Mouse (Mus musculus) spleen, adult 2 months (tissue): ENCODE data around the gene Unc119.

ENCODE experiments used
- CTCF ChIP-seq: fragments of 200-500 bp; IDR thresholded peaks from 2 replicates; pipeline ENCODE4 v1.5.1; 2011; ENCODE audit warnings: mild to moderate bottlenecking, inconsistent platforms; ENCODE audit not compliant: insufficient read depth, insufficient read length, insufficient replicate concordance; ENCODE audit errors: extremely low read depth
- POLR2A ChIP-seq: fragments of 200-500 bp; IDR thresholded peaks from 2 replicates; pipeline ENCODE4 v1.6.1; 2011; ENCODE audit warnings: low read depth, low read length, inconsistent platforms

DNA sequence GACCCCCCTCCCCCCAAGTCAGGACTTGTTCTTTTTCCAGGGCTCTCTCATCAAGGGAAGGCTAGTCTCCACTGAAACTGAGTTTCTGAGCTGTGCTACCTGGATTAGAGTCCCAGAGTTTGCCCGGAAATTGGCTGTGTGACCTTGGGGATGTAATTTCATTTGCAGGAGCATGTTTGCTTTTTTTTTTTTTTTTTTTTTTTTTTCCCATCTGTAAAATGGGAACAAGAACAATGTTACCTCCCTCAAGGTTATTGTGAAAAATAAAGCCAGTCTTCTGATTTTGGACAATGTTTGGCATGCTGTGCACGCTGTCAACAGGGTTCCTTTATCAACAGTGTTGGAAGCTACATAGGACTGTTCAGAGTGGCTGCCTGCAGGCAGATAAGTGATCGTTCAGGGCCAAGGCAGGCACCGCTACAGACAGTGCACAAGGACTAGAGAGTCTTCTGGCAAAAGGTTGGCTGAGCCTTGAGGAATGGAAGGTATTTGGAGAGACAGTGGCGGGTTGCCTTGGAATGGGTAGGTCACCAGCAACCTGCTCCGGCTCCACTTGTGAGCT lies 1.1 kb downstream of the Unc119 start:
- TF ChIP-seq POLR2A (no peak), CTCF (no peak)
